Mouse (Mus musculus) neural tube, embryonic 15.5 days (tissue): ENCODE data around the gene Tgoln1. TPM values are rescaled to one million over a fixed set of nuclear protein-coding genes. Genes with fewer than 3 reads are reported as not detected.

Experiments used
- ATAC-seq: fragments of 200-750 bp; cut with Nextera tagmentation; 2 replicates; pipeline ENCODE4 v1.8.0; 2017; ENCODE audit warnings: mild to moderate bottlenecking, moderate TSS enrichment, moderate library complexity; ENCODE audit not compliant: low FRiP score
- H3K27ac ChIP-seq: fragments of 300-500 bp; sonication (generic); replicated peaks from 2 replicates; pipeline ENCODE4 v1.5.1; 2015; ENCODE audit warnings: mild to moderate bottlenecking, inconsistent platforms
- H3K27me3 ChIP-seq: fragments of 300-500 bp; sonication (generic); replicated peaks from 2 replicates; pipeline ENCODE4 v1.6.1; 2015; ENCODE audit warnings: inconsistent platforms
- H3K36me3 ChIP-seq: fragments of 300-500 bp; sonication (generic); 2 replicates; pipeline ENCODE4 v1.6.1; 2015; ENCODE audit warnings: inconsistent platforms
- H3K4me1 ChIP-seq: fragments of 300-500 bp; sonication (generic); 2 replicates; pipeline ENCODE4 v1.6.1; 2015; ENCODE audit warnings: inconsistent platforms
- H3K4me2 ChIP-seq: fragments of 300-500 bp; sonication (generic); 2 replicates; pipeline ENCODE4 v1.6.1; 2015; ENCODE audit warnings: inconsistent platforms, mild to moderate bottlenecking, moderate library complexity
- H3K4me3 ChIP-seq: fragments of 300-500 bp; sonication (generic); replicated peaks from 2 replicates; pipeline ENCODE4 v1.5.1; 2015; ENCODE audit warnings: mild to moderate bottlenecking, inconsistent platforms
- H3K9ac ChIP-seq: fragments of 300-500 bp; sonication (generic); replicated peaks from 2 replicates; pipeline ENCODE4 v1.6.1; 2015; ENCODE audit warnings: mild to moderate bottlenecking, inconsistent platforms
- H3K9me3 ChIP-seq: fragments of 300-500 bp; sonication (generic); replicated peaks from 2 replicates; pipeline ENCODE4 v1.6.1; 2016; ENCODE audit warnings: inconsistent platforms
- WGBS: fragments of 180-500 bp; shearing (Covaris S2); methylation state at CpG from one replicate; pipeline ENCODE4 v1.1.7; 2015; ENCODE audit warnings: mixed read lengths; 5-methylcytosine and 5-hydroxymethylcytosine counted together
- polyA plus RNA-seq: library from polyadenylated mRNA; unstranded; fragments of >200 nt; fragmentation: Nextera tagmentation; extraction: Ambion mirVana; gene quantifications from 2 replicates; pipeline ENCODE4 v1.2.1, GENCODE M21; 2015

Gene Tgoln1
- polyA plus RNA-seq, 1 experiment from 2014 or later = 36.3 TPM

DNA sequence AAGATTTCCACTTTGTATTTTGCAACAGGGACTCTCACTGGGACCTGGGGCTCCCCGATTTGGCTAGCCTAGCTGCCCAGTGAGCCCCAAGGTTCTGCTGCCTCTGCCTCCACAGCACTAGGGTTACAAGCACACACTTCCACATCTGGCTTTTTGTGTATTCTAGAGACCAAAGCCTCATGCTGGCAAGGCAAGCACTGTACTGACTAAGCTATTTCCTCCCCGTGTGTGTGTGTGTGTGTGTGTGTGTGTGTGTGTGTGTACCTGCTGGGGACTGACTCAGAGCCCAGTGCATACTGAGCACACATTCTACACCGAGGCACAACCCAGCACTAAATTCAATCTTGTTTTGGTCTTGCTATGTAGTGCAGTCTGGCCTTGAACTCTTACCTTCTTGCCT lies 30.1 kb downstream of the Tgoln1 start:
- peaks cover 8% of the 10 kb centered on the region; the same call in 1 of the 2 replicates for H3K36me3 ChIP-seq
- no peaks in the 10 kb centered on the region for H3K9me3 ChIP-seq
- no peaks in the 10 kb centered on the region for H3K27me3 ChIP-seq
- H3K27ac ChIP-seq = no peak overlapping the region
- no peak overlapping the region for H3K4me2 ChIP-seq
- 85% methylated on average over 3 of the region's 3 CpGs for WGBS
- no peak overlapping the region for H3K4me3 ChIP-seq
- no peak overlapping the region for H3K9ac ChIP-seq
- no peaks in the 10 kb centered on the region for H3K4me1 ChIP-seq
- no peak for ATAC-seq

DNA sequence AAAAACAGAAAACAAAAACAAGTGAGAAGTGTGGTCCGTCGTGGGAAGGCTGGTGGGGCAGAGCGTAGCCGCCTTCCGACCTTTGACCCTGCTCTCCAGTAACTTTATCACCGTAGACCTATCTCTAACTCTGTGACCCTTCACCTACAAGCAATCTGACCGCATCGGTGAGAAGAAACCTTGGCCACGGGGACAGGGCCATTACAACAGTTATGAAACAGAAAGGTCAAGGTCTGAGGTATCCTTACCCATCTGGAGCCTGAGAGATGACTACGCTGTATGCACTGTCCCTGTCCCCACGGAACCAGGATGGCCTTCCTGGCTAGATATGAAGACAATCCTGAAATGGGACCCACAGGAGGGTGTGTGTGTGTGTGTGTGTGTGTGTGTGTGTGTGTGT lies 32.6 kb downstream of the Tgoln1 start:
- 89% methylated on average over 11 of the region's 11 CpGs for WGBS

DNA sequence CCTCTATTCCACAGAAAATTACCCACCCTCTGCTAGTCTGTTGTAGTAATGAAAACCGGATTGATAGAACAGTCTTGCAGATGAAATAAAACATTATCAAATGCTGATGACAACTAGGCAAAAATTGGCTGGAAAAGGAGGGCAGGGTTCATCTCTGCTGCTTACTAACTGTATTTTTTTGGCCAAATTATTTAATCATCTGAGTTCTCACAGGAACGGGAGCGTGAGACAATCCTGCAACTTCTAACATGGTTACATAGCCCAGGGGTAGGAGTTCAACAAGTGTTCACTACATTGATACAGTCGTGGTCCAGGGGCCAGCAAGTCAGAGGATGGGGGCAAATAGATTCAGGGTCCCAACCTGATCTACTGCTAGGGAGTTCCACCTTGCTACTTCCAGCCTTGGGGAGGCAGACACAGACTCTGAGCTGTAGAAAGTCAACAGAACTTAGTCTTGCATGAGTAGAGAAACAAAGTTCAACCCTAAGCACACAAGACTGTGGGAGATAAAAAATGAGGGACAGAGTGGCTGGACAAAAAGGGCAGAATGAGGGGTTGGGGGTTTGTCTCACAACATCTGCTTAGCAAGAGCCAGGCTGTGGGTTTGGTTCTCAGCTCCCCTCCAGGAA lies 33.5 kb downstream of the Tgoln1 start:
- no peaks in the 10 kb centered on the region for H3K4me1 ChIP-seq
- no peak for ATAC-seq
- WGBS = 90% methylated on average over 4 of the region's 4 CpGs
- H3K9me3 ChIP-seq = no peaks in the 10 kb centered on the region
- H3K4me3 ChIP-seq = no peak overlapping the region
- no peak overlapping the region for H3K9ac ChIP-seq
- H3K27ac ChIP-seq = no peak overlapping the region
- H3K27me3 ChIP-seq = no peaks in the 10 kb centered on the region
- peaks cover 23% of the 10 kb centered on the region for H3K36me3 ChIP-seq
- H3K4me2 ChIP-seq = no peak overlapping the region

More for the DNA sequence above, 32.6 kb downstream of the Tgoln1 start:
- Histone ChIP-seq H3K36me3 (peaks cover 19% of the 10 kb centered on the region), H3K9ac (no peak overlapping the region), H3K4me3 (no peak overlapping the region), H3K4me2 (no peak overlapping the region), H3K27ac (no peak overlapping the region), H3K9me3 (no peaks in the 10 kb centered on the region), H3K27me3 (no peaks in the 10 kb centered on the region), H3K4me1 (no peaks in the 10 kb centered on the region)
- no peak for ATAC-seq

DNA sequence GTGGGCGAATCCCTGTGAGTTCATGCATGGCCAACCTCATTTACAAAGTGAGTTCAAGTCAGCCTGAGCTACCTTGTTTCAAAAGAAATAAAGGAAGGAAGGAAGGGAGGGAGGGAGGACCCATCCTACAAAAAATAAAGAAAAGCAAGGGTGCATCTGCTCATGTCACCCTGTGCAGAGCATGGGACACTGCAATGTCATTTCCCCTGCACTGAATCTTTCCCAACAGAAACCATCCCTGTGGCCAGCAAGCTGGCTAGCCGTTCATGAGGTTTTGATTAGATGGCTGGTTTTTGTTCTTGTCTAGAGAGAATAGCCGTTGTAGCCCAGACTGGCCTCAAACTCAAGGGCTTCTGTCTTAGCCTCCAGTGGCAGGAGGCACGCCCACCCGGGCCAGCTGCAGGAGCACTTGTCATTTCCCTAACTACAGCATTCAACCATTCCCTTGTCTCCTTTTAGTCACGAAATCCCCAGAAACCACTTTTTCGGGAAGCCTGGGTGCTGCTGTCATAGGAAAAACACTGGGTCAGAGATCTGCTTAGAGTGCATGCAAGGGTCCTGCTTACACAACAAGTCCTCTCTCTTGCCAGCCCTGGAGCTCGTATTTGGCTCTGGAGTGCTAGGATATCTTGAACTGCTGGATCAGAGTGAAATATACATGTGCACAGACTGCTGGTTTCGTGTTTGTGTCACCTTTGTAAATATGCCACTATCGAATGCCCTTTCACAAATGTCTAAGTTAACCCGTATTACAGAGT lies 35.0 kb downstream of the Tgoln1 start:
- H3K27ac ChIP-seq = no peak overlapping the region
- no peak for ATAC-seq
- H3K4me3 ChIP-seq = no peak overlapping the region
- H3K9me3 ChIP-seq = no peaks in the 10 kb centered on the region
- H3K36me3 ChIP-seq = peaks cover 34% of the 10 kb centered on the region
- no peaks in the 10 kb centered on the region for H3K4me1 ChIP-seq
- H3K27me3 ChIP-seq = no peaks in the 10 kb centered on the region
- H3K9ac ChIP-seq = no peak overlapping the region
- no peak overlapping the region for H3K4me2 ChIP-seq
- WGBS = 76% methylated on average over 11 of the region's 11 CpGs

DNA sequence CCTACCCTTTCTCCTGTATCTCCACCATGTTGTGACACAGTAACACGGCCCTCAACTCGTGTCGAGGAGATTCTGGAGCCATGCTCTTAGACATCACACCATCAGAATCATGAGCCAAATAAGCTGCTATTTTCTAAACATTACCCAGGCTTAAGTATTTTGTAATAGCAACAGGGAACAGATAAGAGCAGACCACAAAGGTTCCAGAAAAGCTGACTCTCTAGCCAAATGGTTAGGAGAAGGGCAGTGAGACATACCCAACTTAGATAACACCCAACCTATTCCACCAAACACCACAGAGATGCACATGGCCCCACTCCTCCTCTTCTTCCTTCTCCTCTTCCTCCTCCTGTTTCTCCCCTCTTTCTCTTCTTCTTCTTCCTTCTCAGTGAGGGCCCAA lies 40.8 kb downstream of the Tgoln1 start:
- H3K9ac ChIP-seq = no peak overlapping the region
- H3K36me3 ChIP-seq = peaks cover 56% of the 10 kb centered on the region
- H3K4me3 ChIP-seq = no peak overlapping the region

DNA sequence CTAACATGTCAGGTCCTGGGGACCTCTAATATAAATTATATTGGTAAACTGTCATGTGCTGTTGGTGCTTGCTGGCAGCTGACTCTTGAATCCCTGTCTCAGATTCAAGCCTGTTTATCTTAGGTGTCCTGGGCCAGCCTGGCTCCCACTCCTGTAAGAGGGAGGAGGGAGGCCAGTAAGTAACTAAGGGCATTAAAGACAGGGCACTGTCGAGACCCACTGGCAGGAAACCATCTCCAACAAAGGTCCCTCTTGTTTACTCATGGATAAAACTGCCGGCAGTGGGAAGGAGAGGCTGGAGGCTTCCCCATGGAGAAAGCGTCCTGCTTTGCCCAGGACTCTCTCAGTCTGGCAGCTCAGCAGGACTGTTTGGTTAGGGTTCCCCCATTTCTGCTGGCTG lies 45.0 kb downstream of the Tgoln1 start:
- H3K27ac ChIP-seq = no peak overlapping the region

More for the DNA sequence above, 40.8 kb downstream of the Tgoln1 start:
- H3K4me2 ChIP-seq = no peak overlapping the region
- no peak for ATAC-seq
- H3K27me3 ChIP-seq = no peaks in the 10 kb centered on the region
- 96% methylated on average over 3 of the region's 3 CpGs for WGBS
- H3K4me1 ChIP-seq = no peaks in the 10 kb centered on the region
- H3K9me3 ChIP-seq = no peaks in the 10 kb centered on the region
- no peak overlapping the region for H3K27ac ChIP-seq

DNA sequence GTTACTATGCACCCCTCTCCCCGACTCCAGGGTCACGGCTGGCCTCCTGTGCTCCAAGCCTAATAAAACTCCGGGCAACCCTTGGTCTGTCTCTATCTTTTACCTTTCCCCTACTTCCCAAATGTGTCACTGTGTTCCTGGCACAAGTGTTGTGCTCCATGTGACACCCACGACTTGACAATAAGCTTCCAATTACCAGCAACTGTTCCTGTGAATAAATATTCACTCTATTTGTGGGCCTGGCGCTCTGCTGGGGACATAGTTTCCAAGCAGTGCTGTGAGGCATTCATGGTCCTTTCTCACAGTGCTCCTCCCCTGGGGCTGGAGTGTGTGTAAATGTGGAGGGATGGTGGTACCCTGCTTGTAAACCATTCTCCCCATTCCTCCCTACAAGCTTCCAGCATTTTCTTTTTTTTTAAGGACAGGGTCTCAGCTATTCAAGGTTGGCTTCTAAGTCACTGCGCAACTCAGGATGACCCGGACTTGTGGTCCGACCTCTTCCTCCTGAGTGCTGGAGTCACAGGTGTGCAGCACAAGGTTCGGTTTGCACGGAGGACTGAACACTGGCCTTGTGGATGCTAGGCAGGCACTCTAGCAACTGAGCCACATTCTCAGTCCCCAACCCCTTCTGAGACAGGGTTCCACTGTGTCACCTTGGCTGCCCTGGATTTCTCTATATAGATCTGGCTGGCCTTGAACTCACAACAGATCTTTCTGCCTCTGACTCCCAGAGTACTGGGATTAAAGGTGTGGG lies 46.0 kb downstream of the Tgoln1 start:
- Histone ChIP-seq H3K9ac (no peak overlapping the region), H3K27ac (no peak overlapping the region), H3K4me2 (no peak overlapping the region), H3K4me1 (peaks cover 2% of the 10 kb centered on the region; the same call in 1 of the 2 replicates), H3K9me3 (no peaks in the 10 kb centered on the region), H3K4me3 (no peak overlapping the region), H3K27me3 (no peaks in the 10 kb centered on the region), H3K36me3 (peaks cover 39% of the 10 kb centered on the region)
- ATAC-seq = no peak
- WGBS = 79% methylated on average over 10 of the region's 10 CpGs

More for the DNA sequence above, 45.0 kb downstream of the Tgoln1 start:
- no peak overlapping the region for H3K4me3 ChIP-seq
- ATAC-seq = no peak
- peaks cover 42% of the 10 kb centered on the region for H3K36me3 ChIP-seq
- WGBS = 38% methylated on average over 3 of the region's 3 CpGs
- H3K27me3 ChIP-seq = no peaks in the 10 kb centered on the region
- H3K9ac ChIP-seq = no peak overlapping the region
- no peak overlapping the region for H3K4me2 ChIP-seq
- no peaks in the 10 kb centered on the region for H3K4me1 ChIP-seq
- no peaks in the 10 kb centered on the region for H3K9me3 ChIP-seq

DNA sequence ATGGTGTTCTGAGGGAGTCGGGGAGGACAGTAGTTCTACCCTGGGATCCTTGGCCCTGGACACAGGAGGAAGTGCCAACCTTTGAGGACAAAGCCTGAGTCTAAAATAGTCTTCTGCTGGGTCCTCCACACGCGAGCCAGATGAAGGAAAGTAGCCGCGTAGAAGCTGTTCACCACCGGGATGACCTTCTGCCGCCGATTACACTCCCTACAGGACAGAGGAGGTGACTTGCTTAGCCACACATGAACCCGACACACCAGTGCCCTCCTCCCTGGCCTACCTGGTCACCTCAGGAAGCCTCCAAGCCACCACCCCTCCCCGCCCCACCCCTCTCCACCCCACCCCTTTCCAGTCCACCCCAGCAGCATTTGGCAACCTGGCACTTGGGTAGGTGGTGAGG lies 48.1 kb downstream of the Tgoln1 start:
- Histone ChIP-seq H3K27ac (no peak overlapping the region), H3K9me3 (no peaks in the 10 kb centered on the region), H3K4me1 (peaks cover 4% of the 10 kb centered on the region; the same call in 1 of the 2 replicates), H3K4me2 (no peak overlapping the region), H3K36me3 (peaks cover 24% of the 10 kb centered on the region), H3K9ac (no peak overlapping the region), H3K4me3 (no peak overlapping the region), H3K27me3 (no peaks in the 10 kb centered on the region)
- 87% methylated on average over 10 of the region's 10 CpGs for WGBS
- no peak for ATAC-seq

DNA sequence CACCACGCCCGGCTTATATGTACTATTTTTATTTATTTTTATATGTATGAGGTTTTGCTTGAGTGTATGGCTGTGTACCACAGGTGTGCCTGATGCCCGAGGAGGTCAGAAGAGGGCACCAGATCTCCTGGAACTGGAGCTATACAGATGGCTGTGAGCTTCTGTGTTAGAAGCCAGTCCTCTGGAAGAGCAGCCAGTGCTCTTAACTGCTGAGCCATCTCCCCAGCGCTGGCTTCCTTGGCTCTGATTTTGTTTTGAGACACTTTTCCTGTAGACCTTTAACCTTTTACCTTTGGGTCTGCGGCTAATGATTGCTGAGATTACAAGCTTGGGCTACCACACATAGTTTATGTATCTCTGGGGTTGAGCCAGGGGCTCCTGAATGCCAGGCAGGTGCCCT lies 49.3 kb downstream of the Tgoln1 start:
- Histone ChIP-seq H3K9ac (no peak overlapping the region), H3K27ac (no peak overlapping the region), H3K4me2 (no peak overlapping the region), H3K36me3 (peaks cover 15% of the 10 kb centered on the region), H3K9me3 (no peaks in the 10 kb centered on the region), H3K27me3 (no peaks in the 10 kb centered on the region), H3K4me3 (no peak overlapping the region), H3K4me1 (peaks cover 6% of the 10 kb centered on the region; the same call in 1 of the 2 replicates)
- ATAC-seq = no peak
- WGBS = 92% methylated on average over 5 of the region's 5 CpGs

DNA sequence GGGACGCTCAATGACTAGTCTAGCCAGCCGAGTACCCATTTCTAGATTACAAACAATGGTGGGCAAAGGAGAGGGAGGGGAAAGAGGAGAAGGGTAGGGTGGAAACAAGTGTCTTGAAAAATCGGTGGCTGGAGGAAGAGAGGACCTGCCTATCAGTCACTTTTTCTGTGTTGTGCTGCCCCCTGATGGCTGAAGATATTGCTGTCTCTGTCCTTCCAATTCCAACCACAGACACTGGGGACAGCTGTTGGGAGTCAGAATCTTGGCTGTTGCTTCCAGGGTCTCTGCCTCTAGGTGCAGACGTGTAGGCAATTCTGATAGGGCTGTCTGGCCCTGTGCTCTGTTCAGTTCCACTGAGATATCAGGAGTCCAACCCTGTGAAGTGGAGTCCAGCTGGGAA lies 50.8 kb downstream of the Tgoln1 start:
- no peak overlapping the region for H3K4me3 ChIP-seq
- peaks cover 7% of the 10 kb centered on the region; the same call in 1 of the 2 replicates for H3K4me1 ChIP-seq
- H3K27ac ChIP-seq = no peak overlapping the region
- H3K36me3 ChIP-seq = 0 out of 2 replicates have a peak, but pooled peaks cover 12% of the 10 kb centered on the region
- WGBS = 5% methylated on average over 4 of the region's 4 CpGs
- no peak overlapping the region for H3K9ac ChIP-seq
- H3K4me2 ChIP-seq = peak overlapping the region; percentile 22
- no peaks in the 10 kb centered on the region for H3K9me3 ChIP-seq
- peak; percentile 86 for ATAC-seq
- H3K27me3 ChIP-seq = no peaks in the 10 kb centered on the region

DNA sequence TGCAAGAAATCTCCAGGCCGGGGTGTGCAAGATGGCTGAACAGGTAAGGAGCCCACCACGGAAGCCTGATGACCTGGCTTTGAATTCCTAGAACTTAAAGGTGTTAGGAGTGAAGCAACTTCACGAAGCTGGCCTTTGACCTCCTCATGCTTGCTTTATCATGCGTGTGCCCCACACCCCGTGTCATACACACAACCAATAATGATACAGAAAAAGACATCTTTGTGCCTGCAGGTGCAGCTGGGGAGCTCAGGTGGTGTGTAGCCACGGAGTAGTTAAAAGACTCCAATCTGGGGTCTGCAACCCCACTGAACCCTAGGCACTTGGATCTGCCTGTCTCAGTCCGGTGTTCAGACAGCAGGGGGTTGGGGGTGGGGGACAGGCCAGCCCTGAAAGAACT lies 51.3 kb downstream of the Tgoln1 start:
- no peaks in the 10 kb centered on the region for H3K27me3 ChIP-seq
- no peak overlapping the region for H3K9ac ChIP-seq
- H3K9me3 ChIP-seq = no peaks in the 10 kb centered on the region
- H3K4me1 ChIP-seq = peaks cover 7% of the 10 kb centered on the region; the same call in 1 of the 2 replicates
- 73% methylated on average over 7 of the region's 7 CpGs for WGBS
- H3K27ac ChIP-seq = no peak overlapping the region
- peak overlapping the region; percentile 22 for H3K4me2 ChIP-seq
- 0 out of 2 replicates have a peak, but pooled peaks cover 12% of the 10 kb centered on the region for H3K36me3 ChIP-seq
- ATAC-seq = peak; percentile 19; the same call in 1 of the 2 replicates
- no peak overlapping the region for H3K4me3 ChIP-seq
